Mouse (Mus musculus): ENCODE data around the gene Rab15. TPM values are rescaled to one million over a fixed set of nuclear protein-coding genes. Genes with fewer than 3 reads are reported as not detected.
"Not testable (repeated sequence)": the region's sequence is repeated elsewhere in the genome, so short reads cannot be mapped to it uniquely, and the experiment has no call there.

Rab15 gene
- polyA plus RNA-seq, 1 experiment from 2014 or later = 0.58 TPM

- CTCF ChIA-PET = interaction anchor here (0.9 to 1.5 kb wide), 7 partner anchors 9 to 161 kb away, joined by 3 to 4 read pairs (median 3); no protein-coding TSS in a partner anchor
- H3K27me3 ChIP-seq = peaks cover 4% of the 10 kb centered on the region
- POLR2A ChIA-PET = no interaction called here
- in situ Hi-C loops (cut with MboI; ENCODE audit: low pct_unique_long_range_greater_than_20kb) = no loop called here
- peak; percentile 83 for TF ChIP-seq CTCF (IDR thresholded peaks at IDR 0.05)
- ATAC-seq (no peak), DNase-seq (ENCODE audit: low read depth, low spot score) (no peak)
Measured at GRCm38 (mm10) chr12:76803700-76804252, 18.9 kb downstream of the Rab15 start.

- CTCF ChIA-PET = interaction anchor here (0.9 to 1.2 kb wide), 3 partner anchors 13 to 22 kb away, joined by 3 read pairs; no protein-coding TSS in a partner anchor
- H3K27me3 ChIP-seq = peaks cover 10% of the 10 kb centered on the region
- POLR2A ChIA-PET = no interaction called here
- DNase-seq (ENCODE audit: low read depth, low spot score) (no peak), ATAC-seq (no peak)
- in situ Hi-C loops (cut with MboI; ENCODE audit: low pct_unique_long_range_greater_than_20kb) = no loop called here
- TF ChIP-seq CTCF (IDR thresholded peaks at IDR 0.05) = no peak
Measured at GRCm38 (mm10) chr12:76803028-76803427, 19.7 kb downstream of the Rab15 start.

GRCm38 (mm10) chr12:76798008-76798720 is 24.5 kb downstream of the Rab15 start:
- no peak for ATAC-seq
- CTCF ChIA-PET = no interaction called here
- DNase-seq (ENCODE audit: low read depth, low spot score) = no peak
- in situ Hi-C loops (cut with MboI; ENCODE audit: low pct_unique_long_range_greater_than_20kb) = loop anchor here (10.0 kb wide), 1 partner anchor 153 kb away; no protein-coding TSS in a partner anchor
- peaks cover 23% of the 10 kb centered on the region for H3K27me3 ChIP-seq
- POLR2A ChIA-PET = no interaction called here
- no peak for TF ChIP-seq CTCF (IDR thresholded peaks at IDR 0.05)

- in situ Hi-C loops (cut with MboI; ENCODE audit: low pct_unique_long_range_greater_than_20kb) = loop anchor here (10.0 kb wide), 1 partner anchor 152 kb away; no protein-coding TSS in a partner anchor
- no peak for TF ChIP-seq CTCF (IDR thresholded peaks at IDR 0.05)
- DNase-seq (ENCODE audit: low read depth, low spot score) = no peak
- POLR2A ChIA-PET = interaction anchor here (0.6 kb wide), 1 partner anchor 40 kb away, joined by 6 read pairs; no protein-coding TSS in a partner anchor
- CTCF ChIA-PET = interaction anchor here (1.4 kb wide), 1 partner anchor 9 kb away, joined by 3 read pairs; no protein-coding TSS in a partner anchor
- peaks cover 23% of the 10 kb centered on the region for H3K27me3 ChIP-seq
- no peak for ATAC-seq
Measured at GRCm38 (mm10) chr12:76796938-76797539, 25.7 kb downstream of the Rab15 start.

DNA sequence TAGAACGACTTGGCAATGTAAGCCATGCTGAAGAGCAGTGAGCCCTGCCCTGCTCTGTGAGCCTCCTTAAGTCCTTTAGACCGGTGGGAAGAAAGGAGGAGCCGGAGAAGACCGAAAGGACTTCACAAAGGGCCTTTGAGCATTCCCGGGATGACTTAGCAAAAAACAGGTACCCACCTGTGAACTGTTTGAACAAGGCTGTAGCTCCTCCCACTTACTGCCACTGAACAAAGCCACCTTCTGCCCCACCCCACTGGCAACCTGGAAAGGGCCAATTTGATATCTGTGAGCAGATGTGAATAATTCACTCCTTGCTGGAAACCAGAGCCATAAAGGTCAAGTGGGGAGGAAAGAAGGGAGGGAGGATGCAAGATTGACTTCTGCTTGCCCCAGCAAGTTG is 27.4 kb downstream of the Rab15 start, which contains the start of gene Gpx2:
Gpx2 (minus strand) TSS at position 205 of the 400 bp plus-strand sequence.
- TF ChIP-seq CTCF (IDR thresholded peaks at IDR 0.05) = no peak
- no peak for DNase-seq (ENCODE audit: low read depth, low spot score)
- peaks cover 23% of the 10 kb centered on the region for H3K27me3 ChIP-seq
- in situ Hi-C loops (cut with MboI; ENCODE audit: low pct_unique_long_range_greater_than_20kb) = loop anchor here (10.0 kb wide), 1 partner anchor 151 kb away; no protein-coding TSS in a partner anchor
- ChIA-PET CTCF (no interaction called here), POLR2A (no interaction called here)
- no peak for ATAC-seq

GRCm38 (mm10) chr12:76792540-76792939 is 30.2 kb downstream of the Rab15 start:
- in situ Hi-C loops (cut with MboI; ENCODE audit: low pct_unique_long_range_greater_than_20kb) = loop anchor here (10.0 kb wide), 1 partner anchor 148 kb away; no protein-coding TSS in a partner anchor
- H3K27me3 ChIP-seq; CTCF ChIA-PET; DNase-seq (ENCODE audit: low read depth, low spot score); ATAC-seq; POLR2A ChIA-PET: not testable (repeated sequence)

GRCm38 (mm10) chr12:76790446-76791084 is 32.1 kb downstream of the Rab15 start:
- ATAC-seq (no peak), DNase-seq (ENCODE audit: low read depth, low spot score) (no peak)
- ChIA-PET CTCF (interaction anchor here (1.0 kb wide), 1 partner anchor 13 kb away, joined by 3 read pairs; no protein-coding TSS in a partner anchor), POLR2A (no interaction called here)
- H3K27me3 ChIP-seq = no peaks in the 10 kb centered on the region
- in situ Hi-C loops (cut with MboI; ENCODE audit: low pct_unique_long_range_greater_than_20kb) = loop anchor here (10.0 kb wide), 1 partner anchor 146 kb away; no protein-coding TSS in a partner anchor
- TF ChIP-seq CTCF (IDR thresholded peaks at IDR 0.05) = no peak

- CTCF ChIA-PET = no interaction called here
- POLR2A ChIA-PET = no interaction called here
- TF ChIP-seq CTCF (IDR thresholded peaks at IDR 0.05) = no peak
- DNase-seq (ENCODE audit: low read depth, low spot score) (no peak), ATAC-seq (no peak)
- in situ Hi-C loops (cut with MboI; ENCODE audit: low pct_unique_long_range_greater_than_20kb) = no loop called here
- H3K27me3 ChIP-seq = no peaks in the 10 kb centered on the region
Measured at GRCm38 (mm10) chr12:76784056-76784619, 38.6 kb downstream of the Rab15 start.

- H3K27me3 ChIP-seq = no peaks in the 10 kb centered on the region
- no peak for TF ChIP-seq CTCF (IDR thresholded peaks at IDR 0.05)
- CTCF ChIA-PET = interaction anchor here (1.0 kb wide), 1 partner anchor 23 kb away, joined by 3 read pairs; no protein-coding TSS in a partner anchor
- ATAC-seq (no peak), DNase-seq (ENCODE audit: low read depth, low spot score) (no peak)
- in situ Hi-C loops (cut with MboI; ENCODE audit: low pct_unique_long_range_greater_than_20kb) = no loop called here
- POLR2A ChIA-PET = interaction anchor here (0.6 to 0.7 kb wide), 2 partner anchors 57 to 930 kb away, joined by 3 to 4 read pairs; no protein-coding TSS in a partner anchor
Measured at GRCm38 (mm10) chr12:76780639-76781468, 41.9 kb downstream of the Rab15 start.
